Mouse (Mus musculus) ovary, postnatal 36 days (tissue): ENCODE results near the gene Rab3gap2.
A peak's percentile ranks its signal among the peaks of the same experiment; 100 is the strongest.

ENCODE experiments used
- DNase-seq: peaks from one replicate; pipeline ENCODE4 v3.0.0; 2022; ENCODE audit warnings: low spot score, mixed read lengths

Gene Rab3gap2

DNA sequence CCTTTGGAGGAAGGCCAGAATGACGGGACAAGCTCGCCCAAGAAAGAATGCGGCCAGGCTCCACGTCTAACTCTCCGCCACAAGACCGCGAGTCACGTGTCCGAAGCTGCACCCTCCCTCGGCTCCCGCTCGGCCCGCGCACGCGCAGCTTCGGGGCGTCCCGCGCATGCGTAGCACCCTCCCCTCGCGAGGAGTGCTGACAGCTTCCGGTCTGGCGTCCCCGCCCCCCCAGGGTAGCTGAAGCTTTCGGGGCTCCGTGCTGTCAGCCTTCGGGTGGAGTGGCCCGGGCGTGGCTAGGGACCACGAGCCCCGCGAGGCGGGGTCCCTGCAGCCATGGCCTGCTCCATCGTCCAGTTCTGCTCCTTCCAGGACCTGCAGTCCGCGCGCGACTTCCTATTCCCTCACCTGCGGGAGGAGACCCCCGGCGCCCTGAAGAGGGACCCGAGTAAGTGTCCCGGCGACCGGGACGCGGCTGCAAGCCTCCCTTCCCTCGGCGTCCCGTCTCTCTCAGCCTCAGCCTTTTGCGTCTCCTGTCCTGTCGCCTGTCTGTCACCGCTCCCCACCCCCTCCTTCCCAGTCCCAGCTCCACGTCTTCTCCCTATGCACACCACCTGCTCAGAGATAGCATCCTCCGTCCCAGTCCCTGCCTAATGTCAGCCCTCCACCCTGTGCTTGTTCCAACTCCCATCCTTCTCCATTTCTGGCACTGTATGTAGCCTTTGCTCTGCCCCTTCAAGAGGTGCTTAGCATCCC lies at the start of gene Rab3gap2:
Gene Rab3gap2 (plus strand): TSS at position 209 of the 753 bp plus-strand sequence.
- peak; percentile 100 for DNase-seq

DNA sequence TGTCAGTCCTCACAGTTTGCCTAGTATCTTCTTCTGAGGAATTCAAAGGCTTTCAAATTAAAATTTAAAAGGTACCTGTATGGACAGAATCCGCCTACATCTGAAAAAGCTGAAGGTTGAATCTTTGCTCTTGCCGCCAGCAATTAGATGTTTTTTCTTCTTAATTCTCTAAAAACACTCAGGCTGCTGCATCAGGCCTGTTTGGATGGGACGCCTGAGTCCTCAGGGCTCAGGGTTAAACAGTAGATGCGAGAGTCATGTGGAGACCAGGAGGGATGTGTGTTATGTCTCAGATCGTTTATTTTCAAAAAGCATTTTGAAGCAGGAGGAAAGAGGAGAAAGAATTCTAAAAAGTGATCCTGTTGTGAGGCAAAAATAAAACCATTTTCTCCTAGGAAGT lies 30.3 kb upstream of the Rab3gap2 start:
- no peak for DNase-seq

DNA sequence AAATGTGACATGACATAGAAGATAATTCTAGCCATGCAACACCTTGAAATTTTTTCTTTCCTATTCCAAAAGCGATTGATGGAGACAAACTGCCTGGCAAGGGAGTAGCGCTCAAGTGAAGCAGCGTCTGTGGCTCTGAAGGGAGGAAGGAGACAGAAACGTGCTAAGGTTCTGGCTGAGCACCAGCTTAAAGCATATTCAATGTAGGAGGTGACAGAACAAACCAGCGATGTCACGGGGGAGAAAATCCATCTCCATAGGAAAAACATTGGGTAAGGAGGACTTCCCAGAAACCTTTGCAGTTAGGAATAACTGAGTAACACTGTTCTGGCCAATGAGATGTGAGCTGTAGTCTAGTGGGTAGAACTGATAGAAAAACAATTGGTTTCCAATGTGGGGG lies 26.1 kb upstream of the Rab3gap2 start:
- no peak for DNase-seq

DNA sequence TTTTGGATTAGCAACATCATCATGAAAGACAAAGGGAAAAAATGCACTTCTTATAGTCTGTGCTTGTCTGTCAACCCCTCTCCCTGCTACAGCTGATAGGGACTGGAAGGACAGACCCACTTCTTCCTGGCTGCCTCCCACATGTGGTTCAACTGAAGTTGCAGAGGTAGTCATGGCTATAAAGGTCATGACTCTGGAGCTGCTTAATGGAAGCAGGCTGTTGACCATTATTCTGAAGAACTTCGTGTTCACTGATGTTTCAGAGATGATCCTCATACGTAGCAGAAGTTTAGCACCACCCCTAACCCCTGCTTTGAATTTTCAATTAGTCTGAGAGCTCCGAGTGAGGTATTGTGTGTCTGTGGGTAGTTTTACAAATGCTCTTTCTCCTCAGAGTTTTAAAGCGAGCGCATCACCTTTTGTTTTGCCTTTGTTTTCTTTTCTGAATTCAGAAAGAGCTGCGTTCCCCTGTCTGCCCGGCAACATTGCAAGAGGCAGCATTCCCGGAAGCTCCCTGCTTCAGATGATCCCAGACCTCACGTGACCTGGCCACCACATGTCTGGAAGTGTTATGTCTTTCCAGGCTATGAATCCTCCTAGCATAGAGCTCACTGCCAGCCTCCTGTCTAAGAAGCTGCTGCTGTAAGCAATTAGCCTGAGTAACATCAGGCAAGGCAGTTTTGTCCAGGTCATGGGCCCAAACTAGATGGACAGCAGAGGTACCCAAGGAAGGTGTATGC lies 20.2 kb upstream of the Rab3gap2 start:
- DNase-seq = peak; percentile 45

DNA sequence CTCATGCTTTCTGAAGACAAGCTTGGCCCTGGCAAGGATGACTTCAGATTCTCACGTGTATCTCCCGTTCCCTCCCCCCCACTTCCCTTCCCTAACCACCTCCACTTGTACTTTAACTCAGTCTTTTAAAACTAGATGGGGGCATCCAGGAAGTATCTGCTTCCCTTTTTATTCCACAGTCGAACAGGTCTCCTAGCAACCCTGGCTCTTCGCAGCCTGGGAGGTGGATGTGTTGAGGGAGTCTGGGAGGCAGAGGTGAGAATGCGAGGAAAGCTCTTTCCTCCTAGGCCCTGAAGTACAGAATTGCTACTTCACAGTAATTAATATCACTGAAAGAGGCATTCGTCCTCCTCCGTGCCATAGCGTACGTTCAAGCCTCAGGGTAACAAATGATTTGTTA lies 18.4 kb upstream of the Rab3gap2 start:
- no peak for DNase-seq

DNA sequence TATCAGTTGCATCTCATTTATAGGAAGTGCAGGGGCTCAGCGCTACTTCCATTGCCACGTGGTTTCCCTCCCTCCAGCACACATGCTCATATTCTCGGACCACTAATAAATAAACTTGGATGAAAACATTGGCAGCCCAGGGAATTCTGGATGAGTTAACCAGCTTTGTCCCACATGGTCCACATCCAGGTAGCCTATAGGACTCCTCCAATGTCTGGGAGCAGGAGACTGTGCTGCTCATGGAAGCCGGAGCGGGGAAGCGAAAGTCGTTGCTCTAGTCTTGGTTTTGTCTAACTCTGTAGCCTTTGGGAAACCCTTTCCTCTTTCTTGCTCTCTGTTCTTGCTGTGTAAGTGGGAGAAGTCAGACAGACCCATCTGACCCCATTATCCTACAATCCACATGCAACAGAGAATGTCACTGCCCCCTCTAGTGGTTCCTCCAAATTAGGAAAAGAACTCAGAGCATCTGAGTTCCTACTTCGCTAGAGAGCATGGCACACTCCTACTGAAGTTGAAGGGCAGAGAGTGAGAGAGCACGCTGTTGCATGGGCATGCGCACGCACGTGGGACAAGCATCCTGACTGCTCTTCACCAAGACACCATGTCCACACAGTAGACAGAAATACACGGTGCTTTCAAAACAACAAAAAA lies 16.7 kb upstream of the Rab3gap2 start:
- DNase-seq = no peak

DNA sequence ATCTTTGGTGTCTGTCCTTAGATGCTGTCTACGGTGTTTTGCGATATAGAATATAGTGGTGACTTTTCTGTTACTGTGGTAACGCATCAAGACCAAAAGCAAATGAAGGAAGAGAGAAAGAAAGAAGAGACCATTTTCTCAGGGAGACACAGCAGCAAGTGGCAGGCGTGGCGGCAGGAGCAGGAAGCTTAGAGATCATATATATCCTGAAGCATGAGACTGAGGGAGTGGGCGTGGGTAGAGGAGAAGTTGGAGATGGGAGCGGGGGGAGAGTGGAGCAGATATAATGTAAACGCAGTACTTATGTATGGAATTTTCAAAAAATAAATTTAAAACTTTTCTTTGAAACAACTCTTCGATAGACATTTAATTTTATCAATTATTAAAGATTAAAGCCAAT lies 14.0 kb upstream of the Rab3gap2 start:
- no peak for DNase-seq

DNA sequence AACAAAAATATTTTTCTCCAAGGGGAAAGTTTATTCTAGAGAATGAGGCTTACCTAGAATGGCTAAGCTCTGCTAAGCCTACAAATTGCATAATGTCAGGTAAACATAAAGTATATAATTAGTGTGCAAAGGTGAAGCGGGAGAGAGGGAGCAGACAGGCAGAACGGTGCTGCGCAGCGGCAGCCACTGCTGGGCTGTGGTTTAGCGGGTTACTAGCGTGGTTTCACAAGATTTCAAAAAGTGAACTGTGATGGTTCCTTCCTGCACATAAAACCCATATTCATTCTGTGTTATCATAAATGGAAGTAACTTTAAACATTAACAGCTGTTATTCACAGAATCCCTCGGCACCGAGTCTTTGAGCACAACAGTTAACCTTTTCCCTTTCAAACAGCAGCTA lies 11.8 kb upstream of the Rab3gap2 start:
- no peak for DNase-seq

DNA sequence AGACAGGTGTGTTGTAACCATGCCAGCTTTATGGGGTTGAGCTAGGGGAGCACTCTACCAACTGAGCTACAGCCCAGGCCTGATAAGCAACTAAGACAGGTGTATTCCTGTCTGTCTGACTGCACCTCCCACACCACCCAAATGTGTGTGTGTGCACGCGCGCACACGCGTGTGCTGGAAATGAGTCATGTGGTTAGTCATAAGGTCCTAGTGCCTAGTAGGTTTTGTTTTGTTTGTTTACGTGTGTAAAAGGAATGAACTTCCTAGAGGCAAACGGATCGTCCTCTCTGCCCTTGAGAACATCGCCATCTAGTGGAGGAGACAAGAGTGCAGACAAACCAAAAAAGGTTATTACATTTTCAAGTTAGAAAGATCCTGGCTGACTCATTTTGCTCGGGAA lies 10.4 kb upstream of the Rab3gap2 start:
- DNase-seq = no peak

DNA sequence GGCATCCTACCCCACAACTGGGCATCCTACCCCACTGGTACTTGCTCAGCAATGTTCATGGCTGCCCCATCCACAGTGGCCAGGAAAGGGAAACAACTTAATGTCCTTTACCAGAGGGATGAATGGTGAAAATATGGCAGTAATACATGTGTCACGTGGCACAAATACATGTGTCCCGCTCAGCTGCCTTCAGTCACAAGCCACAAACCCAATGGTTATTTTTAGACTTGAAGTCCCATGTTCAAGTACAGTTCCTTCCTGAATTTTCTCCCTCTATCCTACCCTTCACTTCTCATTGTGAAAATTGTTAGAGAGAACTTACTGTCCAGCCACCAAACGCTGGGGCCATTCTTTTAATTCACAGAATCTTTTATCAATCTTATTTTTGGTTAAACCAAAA lies 7.6 kb upstream of the Rab3gap2 start:
- DNase-seq = no peak

DNA sequence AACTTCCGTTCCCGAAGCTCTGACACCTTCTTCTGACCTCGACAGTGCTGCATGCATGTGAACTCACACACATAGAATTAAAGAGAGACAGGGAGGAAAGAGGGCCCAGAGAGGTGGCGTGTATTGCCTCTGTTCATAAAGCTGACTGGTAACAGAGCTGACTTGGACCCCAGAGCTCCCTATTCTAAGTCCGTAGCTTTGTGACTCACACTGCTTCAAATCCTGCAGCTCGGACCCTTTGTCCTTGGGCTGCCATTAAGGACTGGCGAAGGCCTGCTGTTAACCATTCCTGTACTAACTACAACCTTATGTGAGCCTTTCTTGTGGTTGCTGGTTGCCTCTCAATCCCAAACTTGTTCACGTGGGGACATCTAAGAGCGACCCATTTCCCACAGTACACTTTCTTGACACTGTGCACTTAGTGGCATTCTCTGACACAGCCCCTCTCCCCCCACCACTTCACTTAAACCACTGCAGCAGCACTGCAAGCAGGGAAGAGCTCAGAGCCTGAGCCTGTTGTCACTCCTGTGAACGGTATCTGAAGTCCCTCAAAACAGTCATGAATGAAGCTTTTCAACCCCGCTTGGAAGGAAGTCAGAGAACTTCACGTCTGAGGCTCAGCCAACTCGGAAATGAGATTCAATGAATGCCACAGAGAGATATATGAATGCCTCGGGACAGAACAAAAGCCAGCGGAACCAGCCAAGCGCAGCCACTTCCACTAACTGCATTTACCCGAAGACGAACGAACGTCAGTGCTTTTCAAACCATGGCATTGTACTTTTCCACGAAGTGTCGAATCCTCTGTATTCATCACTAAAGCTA lies 3.1 kb upstream of the Rab3gap2 start:
- DNase-seq = no peak

DNA sequence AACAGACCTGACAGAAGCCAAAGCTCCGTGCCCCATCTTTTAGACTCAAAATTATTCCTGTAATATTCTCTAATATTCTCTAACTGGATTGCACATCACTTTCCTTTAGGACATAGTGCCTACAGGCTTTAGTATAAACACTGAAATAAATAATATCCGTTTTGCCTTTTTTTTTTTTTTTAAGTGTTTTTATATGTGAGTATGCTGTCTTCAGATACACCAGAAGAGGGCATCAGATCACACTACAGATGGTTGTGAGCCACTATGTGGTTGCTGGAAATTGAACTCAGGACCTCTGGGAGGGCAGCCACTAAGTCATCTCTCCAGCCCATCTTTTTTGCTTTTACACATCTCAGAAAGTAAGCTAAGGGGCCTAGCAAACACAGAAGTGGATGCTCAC lies 1.9 kb upstream of the Rab3gap2 start:
- DNase-seq = no peak

DNA sequence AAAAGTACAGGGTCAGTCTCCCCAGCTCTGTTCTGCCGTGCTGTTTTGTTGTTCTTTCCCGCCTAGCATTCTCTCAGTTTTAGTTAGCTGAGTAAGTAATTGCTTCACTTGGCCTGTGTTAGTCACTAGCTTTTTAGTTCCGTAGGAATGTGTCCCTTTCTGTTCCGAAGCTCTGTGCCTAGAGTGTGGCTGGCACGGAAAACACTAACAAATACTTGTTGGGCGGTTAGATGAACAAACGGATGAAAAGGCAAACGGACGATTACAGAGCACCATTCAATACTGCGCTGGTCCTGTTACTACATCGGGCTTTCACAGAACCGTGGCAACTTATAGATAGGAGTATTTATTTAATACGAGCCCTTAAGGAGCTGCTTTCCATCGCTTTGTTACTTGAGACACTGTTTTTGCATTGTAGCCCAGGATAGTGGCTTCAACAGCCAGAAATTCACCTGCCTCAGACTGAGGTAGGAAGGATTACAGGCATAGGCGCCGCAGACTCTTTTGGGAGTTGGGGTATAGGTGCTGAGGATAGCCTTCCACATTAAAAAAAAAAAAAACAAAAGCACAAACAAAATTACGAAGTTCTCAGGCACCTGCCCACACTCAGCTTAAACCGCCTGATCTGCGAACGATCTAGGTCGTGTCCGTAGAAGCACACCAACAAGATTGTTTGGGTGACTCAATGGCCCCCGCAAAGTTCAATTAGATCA lies 565 bp upstream of the Rab3gap2 start:
- DNase-seq = no peak

DNA sequence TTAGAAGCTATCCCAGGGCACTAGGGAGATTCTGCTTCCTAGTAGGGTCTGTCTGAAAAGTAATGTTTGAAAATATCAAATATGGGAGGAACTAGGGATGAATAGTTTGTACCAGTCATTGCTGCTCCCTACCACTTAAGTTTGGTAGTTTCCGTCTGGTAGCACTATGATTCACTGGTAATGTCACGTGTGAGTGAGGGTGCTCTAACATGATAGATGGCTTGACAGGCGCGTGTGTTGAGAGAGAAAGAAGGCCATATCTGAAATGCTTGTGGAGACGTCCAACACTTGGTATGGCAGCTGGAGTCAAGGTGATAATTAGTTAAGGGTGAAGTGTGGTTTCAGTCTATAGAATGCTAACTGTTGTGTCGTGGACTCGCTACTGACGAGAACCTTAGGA lies 1.2 kb downstream of the Rab3gap2 start:
- no peak for DNase-seq

DNA sequence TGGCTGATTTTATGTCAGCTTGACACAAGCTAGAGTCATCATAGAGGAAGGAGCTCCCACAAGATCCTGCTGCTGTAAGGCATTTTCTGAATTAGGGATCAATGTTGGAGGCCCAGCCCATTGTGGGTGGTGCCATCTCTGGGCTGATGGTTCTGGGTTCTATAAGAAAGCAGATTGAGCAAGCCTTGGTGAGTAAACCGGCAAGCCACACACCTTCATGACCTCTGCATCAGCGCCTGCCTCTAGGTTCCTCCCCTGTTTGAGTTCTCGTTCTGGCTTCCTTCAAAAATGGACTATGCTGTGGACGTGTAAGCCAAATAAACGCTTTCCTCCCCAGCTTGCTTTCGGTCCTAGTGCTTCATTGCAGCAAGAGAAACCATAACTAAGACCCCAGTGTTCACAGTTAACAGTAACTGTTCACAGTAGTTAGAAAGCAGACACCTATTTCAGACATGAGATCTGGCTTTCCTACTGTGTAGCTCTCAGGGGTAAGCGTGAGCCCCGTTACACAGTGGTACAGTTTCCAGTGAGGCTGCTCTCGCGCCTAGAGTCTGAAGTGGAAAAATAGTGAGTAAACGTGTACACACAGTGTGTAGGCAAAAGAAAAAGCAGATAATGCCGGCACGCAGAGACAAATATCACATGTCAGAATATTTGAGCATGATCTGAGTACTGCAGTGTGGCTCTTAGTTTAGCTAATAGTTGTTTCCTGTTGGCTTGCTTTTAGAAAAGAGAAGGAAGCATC lies 4.1 kb downstream of the Rab3gap2 start:
- DNase-seq = no peak

DNA sequence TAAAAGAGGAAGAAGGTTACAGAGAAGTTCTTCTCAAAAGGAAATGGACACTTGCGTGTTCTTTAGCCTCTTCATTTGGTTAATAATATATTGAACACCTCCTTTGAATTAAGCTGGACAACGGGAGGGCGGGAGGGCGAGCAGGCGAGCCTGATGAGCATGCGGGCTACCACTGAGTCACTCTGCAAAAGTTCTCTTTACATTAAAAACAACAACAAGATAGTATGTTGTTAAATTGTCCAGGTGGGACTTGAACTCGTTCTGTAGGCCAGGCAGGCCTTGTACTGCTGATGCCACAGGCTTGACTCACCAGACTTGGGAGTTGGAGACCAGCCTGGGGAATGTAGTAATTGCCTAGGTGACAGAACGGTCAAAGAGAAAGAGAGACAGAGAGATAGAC lies 4.8 kb downstream of the Rab3gap2 start:
- no peak for DNase-seq

DNA sequence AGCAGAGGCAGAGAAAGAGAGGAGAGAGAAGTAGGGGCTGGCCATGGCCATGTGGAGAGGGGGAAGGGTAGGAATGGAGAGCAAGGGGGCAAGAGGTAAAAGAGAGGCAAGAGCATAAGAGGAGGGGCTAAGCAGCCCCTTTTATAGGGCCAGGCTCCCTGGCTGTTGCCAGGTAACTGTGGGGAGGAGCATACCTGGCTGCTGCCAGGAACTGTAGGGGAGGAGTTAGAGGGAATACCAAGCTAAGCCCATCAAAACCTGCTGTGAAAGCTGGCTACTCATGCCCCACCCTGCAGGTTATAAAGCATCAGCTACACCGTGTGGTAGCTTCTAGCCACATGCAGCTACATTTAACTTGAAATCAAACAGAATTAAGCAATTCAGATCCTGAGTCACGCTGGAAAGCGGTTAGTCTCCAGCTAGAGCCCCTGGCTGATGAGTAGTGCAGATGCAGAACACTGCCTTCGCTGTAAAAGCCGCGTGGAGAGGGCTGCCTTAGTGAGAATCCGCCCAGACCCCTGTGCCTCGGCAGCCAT lies 5.8 kb downstream of the Rab3gap2 start:
- no peak for DNase-seq

DNA sequence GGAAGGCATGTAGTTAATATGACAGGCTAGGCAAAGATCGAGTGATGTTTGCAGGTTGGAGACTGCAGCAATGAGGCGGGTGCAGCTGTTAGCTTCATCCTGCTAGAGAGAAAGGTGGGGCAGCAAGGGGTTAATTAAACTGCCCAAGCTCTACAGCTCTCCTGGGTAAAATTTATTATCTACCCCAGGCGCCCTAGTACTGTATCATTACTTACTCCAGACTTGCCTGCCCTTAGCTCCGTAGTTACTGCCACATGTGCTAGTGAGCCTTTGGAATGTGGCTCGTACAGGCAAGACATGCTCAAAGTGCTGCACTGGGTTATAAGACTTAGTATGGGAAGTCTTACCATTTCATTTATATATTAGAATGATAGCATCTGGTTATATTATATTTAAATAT lies 12.4 kb downstream of the Rab3gap2 start:
- no peak for DNase-seq

DNA sequence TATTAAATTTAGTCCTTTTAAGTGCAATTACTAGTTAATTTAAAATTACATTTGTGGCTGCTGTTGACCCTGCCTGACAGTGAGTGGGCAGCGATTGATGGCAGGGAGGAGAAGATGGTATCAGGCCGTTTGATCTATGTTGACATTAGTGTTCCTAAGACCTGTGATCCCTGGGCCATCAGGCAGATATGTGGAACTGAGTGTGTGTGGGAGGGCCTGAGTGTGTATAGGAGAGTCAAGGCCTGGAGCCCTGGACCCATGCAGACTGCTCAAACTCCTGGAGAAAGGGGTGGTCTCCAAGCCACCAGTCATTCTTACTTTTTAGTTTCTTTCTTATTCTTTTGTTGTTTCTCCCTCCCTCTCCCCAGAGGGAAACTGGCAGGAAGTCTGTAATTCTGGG lies 12.8 kb downstream of the Rab3gap2 start:
- no peak for DNase-seq

DNA sequence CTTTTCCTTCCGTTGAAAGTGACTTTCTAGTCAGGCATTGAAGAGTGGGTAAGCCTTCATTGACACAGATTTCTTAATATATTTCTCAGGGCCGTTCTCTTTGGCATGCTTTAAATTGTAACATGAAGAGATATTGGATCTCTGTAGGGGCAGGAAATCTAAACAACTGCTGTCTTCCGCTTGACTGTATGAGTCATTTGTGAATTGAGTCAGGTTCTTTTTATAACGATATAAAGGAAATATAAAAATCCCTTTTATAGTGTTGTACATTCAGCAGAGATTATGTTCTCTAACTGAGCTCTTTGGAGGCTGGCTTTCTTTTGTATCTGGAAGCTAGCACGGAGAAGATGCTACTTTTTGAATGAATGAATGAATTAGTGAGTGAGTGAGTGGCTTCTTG lies 14.0 kb downstream of the Rab3gap2 start:
- no peak for DNase-seq

DNA sequence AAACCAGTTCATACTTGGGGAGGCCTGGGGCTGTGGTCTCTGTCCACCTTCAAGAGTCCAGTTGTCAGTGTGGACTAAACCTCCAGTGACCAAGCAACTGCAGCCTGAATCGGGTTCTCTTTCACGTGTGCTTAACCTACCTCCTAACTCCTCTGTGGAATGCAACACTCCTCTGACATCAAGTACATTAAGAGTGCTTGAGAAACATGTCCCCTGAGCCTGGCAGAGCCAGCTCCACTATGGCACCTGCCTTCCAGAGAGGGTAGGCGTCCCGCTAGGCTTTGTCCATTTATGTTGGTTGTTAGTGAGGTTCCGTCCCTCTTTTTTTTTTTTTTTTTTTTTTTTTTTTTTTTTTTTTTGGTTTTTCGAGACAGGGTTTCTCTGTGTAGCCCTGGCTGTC lies 23.0 kb downstream of the Rab3gap2 start:
- DNase-seq = no peak
